8 mouse cellular contexts compared by ENCODE assay signal in the genomic region with DNA sequence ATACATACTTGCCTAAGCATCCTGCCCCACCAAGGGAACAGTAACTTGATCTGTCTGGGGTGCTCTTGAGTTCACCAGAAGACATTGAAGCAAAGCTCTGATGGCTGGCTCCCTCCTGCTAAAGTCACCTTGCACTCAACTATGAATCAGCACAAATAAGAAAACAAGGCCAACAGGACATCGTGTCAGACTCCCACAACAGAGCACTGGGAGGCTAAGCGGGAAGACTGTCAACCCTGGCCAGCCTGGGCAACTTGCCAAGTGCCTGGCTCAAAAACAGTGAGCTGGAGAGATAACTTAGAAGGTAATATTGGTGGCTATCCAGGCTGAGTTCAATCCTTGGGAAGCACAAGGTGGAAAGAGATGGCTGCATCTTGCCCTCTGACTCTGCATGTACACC. TPM values are rescaled to one million over a fixed set of nuclear protein-coding genes. Genes with fewer than 3 reads are reported as not detected.
DNase-seq lines count a peak whose midpoint lies in the region; ATAC-seq and TF ChIP-seq lines count a peak whose summit lies in the region.
"Had no signal": no experiment of that assay in that cellular context is flagged by ENCODE, and none has a peak within 500 bp of the region (broad histone marks: within the 10 kb centered on the region; RNA-seq: fewer than 3 reads in every experiment).

No protein-coding gene starts in this region.

- no peak overlapping the region for H3K4me2 ChIP-seq in lung, postnatal 0 days (replicated peaks; ENCODE audit: low read depth, low read length)

- 2% methylated on average over 2 of the region's 2 CpGs for WGBS in lung, postnatal 0 days
- WGBS in forebrain, embryonic 10.5 days, result 80% methylated on average over 2 of the region's 2 CpGs

- TF ChIP-seq EP300 in lung, postnatal 0 days (IDR thresholded peaks at IDR 0.05), result no peak

- ATAC-seq in lung, postnatal 0 days, result no peak

- TF ChIP-seq CTCF in lung, postnatal 0 days (IDR thresholded peaks at IDR 0.05), result no peak

- no peaks in the 10 kb centered on the region for H3K27me3 ChIP-seq in lung, postnatal 0 days (replicated peaks; ENCODE audit: insufficient read depth, low read length)
- H3K27me3 ChIP-seq in forebrain, embryonic 10.5 days (ENCODE audit: poor library complexity, severe bottlenecking), result no peaks in the 10 kb centered on the region
- H3K27me3 ChIP-seq: megakaryocyte, embryonic 14.5 days had no signal

- no peaks in the 10 kb centered on the region for H3K4me1 ChIP-seq in lung, postnatal 0 days (ENCODE audit: insufficient read depth, low read depth, low read length)
- H3K4me1 ChIP-seq in forebrain, embryonic 10.5 days, result no peaks in the 10 kb centered on the region

- intact Hi-C loops in heart, postnatal 14 days (cut with DNase I), result no loop called here

- H3K4me3 ChIP-seq in lung, postnatal 0 days (ENCODE audit: low read depth, low read length), result no peak overlapping the region
- H3K4me3 ChIP-seq in forebrain, embryonic 10.5 days, result no peak overlapping the region
- H3K4me3 ChIP-seq: megakaryocyte, embryonic 14.5 days had no signal

- no peaks in the 10 kb centered on the region for H3K9me3 ChIP-seq in lung, postnatal 0 days (ENCODE audit: low read length)
- H3K9me3 ChIP-seq in forebrain, embryonic 10.5 days, result no peaks in the 10 kb centered on the region
- H3K9me3 ChIP-seq: megakaryocyte, embryonic 14.5 days had no signal

- no peak overlapping the region for H3K27ac ChIP-seq in lung, postnatal 0 days (ENCODE audit: low read length)
- H3K27ac ChIP-seq in forebrain, embryonic 10.5 days, result no peak overlapping the region

- DNase-seq in lung, postnatal 10 days, result peak; percentile 22
- no peak for DNase-seq in lung, postnatal 0 days (ENCODE audit: low spot score)
- DNase-seq in adrenal gland, postnatal 14 days, result peak; percentile 92
- DNase-seq in heart, postnatal 14 days, result peak; percentile 75 to 82
- DNase-seq in testis, postnatal 14 days (ENCODE audit: low spot score), result peak; percentile 62
- DNase-seq in layer of hippocampus, adult 9-10 months (ENCODE audit: low spot score), result no peak
- no peak for DNase-seq in forebrain, embryonic 10.5 days (ENCODE audit: extremely low spot score, low spot score)

- H3K36me3 ChIP-seq in lung, postnatal 0 days (ENCODE audit: insufficient read depth, low read length), result no peaks in the 10 kb centered on the region
- no peaks in the 10 kb centered on the region for H3K36me3 ChIP-seq in forebrain, embryonic 10.5 days (replicated peaks)

- no peak overlapping the region for H3K9ac ChIP-seq in lung, postnatal 0 days (replicated peaks; ENCODE audit: low read depth)

RNA-seq across cellular contexts. Expression of a gene that starts 8.7 kb away (rescaled TPM):
- 1.0 and 1.2 TPM in 2 replicates for polyA plus RNA-seq in lung, postnatal 0 days (2015; fragmentation: Nextera tagmentation; extraction: Ambion mirVana)
- 3.1 and 4.5 TPM in 2 replicates for total RNA-seq in adrenal gland, postnatal 14 days (2021)
- total RNA-seq in heart, postnatal 14 days (2021), result 10 to 100 TPM in 1 of 2 experiments, 1 to 10 TPM in 1; 8.1 to 10.5 TPM
- 1.1 and 1.5 TPM in 2 replicates for polyA plus RNA-seq in forebrain, embryonic 10.5 days (2016; fragmentation: Nextera tagmentation; extraction: Ambion mirVana)

RNA-seq across cellular contexts. Expression of a gene that starts 8.7 kb away (rescaled TPM):
- polyA plus RNA-seq in lung, postnatal 0 days (2015; fragmentation: Nextera tagmentation; extraction: Ambion mirVana), result 7.9 and 9.0 TPM in 2 replicates
- total RNA-seq in adrenal gland, postnatal 14 days (2021), result 8.5 and 9.1 TPM in 2 replicates
- total RNA-seq in heart, postnatal 14 days (2021), result 1 to 10 TPM; 6.6 to 7.0 TPM
- 13.6 and 14.3 TPM in 2 replicates for polyA plus RNA-seq in forebrain, embryonic 10.5 days (2016; fragmentation: Nextera tagmentation; extraction: Ambion mirVana)

RNA-seq across cellular contexts. Expression of a gene that starts 13.7 kb away (rescaled TPM):
- polyA plus RNA-seq in lung, postnatal 0 days (2015; fragmentation: Nextera tagmentation; extraction: Ambion mirVana), result 25.6 and 25.9 TPM in 2 replicates
- total RNA-seq in adrenal gland, postnatal 14 days (2021), result 49.9 and 53.9 TPM in 2 replicates
- 10 to 100 TPM; 44.4 to 47.5 TPM for total RNA-seq in heart, postnatal 14 days (2021)
- polyA plus RNA-seq in forebrain, embryonic 10.5 days (2016; fragmentation: Nextera tagmentation; extraction: Ambion mirVana), result 72.9 and 74.3 TPM in 2 replicates

RNA-seq across cellular contexts. Expression of a gene that starts 40.1 kb away (rescaled TPM):
- 17.3 and 18.8 TPM in 2 replicates for polyA plus RNA-seq in lung, postnatal 0 days (2015; fragmentation: Nextera tagmentation; extraction: Ambion mirVana)
- total RNA-seq in adrenal gland, postnatal 14 days (2021), result 49.6 and 68.5 TPM in 2 replicates
- total RNA-seq in heart, postnatal 14 days (2021), result 10 to 100 TPM; 42.9 to 43.2 TPM
- 108 and 114 TPM in 2 replicates for polyA plus RNA-seq in forebrain, embryonic 10.5 days (2016; fragmentation: Nextera tagmentation; extraction: Ambion mirVana)

RNA-seq across cellular contexts. Expression of a gene that starts 57.5 kb away (rescaled TPM):
- 9.8 and 10.5 TPM in 2 replicates for polyA plus RNA-seq in lung, postnatal 0 days (2015; fragmentation: Nextera tagmentation; extraction: Ambion mirVana)
- total RNA-seq in adrenal gland, postnatal 14 days (2021), result 33.6 and 34.9 TPM in 2 replicates
- total RNA-seq in heart, postnatal 14 days (2021), result 10 to 100 TPM; 44.1 to 47.8 TPM
- 14.0 and 15.3 TPM in 2 replicates for polyA plus RNA-seq in forebrain, embryonic 10.5 days (2016; fragmentation: Nextera tagmentation; extraction: Ambion mirVana)

Comparison
In these comparisons a context has a peak if more than half of its experiments do, and no peak if none do; other contexts are left out.
1. DNase-seq: peak in lung, postnatal 10 days (single experiment), adrenal gland, postnatal 14 days (single experiment), heart, postnatal 14 days (2 of 2) and testis, postnatal 14 days (single experiment); none in lung, postnatal 0 days (single experiment), layer of hippocampus, adult 9-10 months (single experiment) and forebrain, embryonic 10.5 days (single experiment).